Mouse (Mus musculus) erythroblast, adult 5-6 weeks (primary cell): ENCODE measurements around the gene Mlip. TPM values are rescaled to one million over a fixed set of nuclear protein-coding genes. Genes with fewer than 3 reads are reported as not detected.

Experiments
- ATAC-seq: replicated peaks from 2 replicates; pipeline ENCODE4 v1.8.0; 2016; ENCODE audit warnings: moderate number of reproducible peaks, mild to moderate bottlenecking, moderate TSS enrichment, inconsistent platforms; ENCODE audit not compliant: poor library complexity, low FRiP score, severe bottlenecking
- total RNA-seq, 2 experiments: library from RNA; stranded (forward) in 1 of 2; stranded (reverse) in 1 of 2; fragments of 150-400 nt in 1 of 2; fragments of 200-764, 138-1000 nt in 1 of 2; gene quantifications; 2 replicates each; pipeline versions ENCODE4 v1.2.3 to v1.2.4; 2015 to 2017; ENCODE audit warnings: low replicate concordance in 2 of 2

The Mlip gene
- total RNA-seq, 2 experiments from 2014 or later: not detected

DNA sequence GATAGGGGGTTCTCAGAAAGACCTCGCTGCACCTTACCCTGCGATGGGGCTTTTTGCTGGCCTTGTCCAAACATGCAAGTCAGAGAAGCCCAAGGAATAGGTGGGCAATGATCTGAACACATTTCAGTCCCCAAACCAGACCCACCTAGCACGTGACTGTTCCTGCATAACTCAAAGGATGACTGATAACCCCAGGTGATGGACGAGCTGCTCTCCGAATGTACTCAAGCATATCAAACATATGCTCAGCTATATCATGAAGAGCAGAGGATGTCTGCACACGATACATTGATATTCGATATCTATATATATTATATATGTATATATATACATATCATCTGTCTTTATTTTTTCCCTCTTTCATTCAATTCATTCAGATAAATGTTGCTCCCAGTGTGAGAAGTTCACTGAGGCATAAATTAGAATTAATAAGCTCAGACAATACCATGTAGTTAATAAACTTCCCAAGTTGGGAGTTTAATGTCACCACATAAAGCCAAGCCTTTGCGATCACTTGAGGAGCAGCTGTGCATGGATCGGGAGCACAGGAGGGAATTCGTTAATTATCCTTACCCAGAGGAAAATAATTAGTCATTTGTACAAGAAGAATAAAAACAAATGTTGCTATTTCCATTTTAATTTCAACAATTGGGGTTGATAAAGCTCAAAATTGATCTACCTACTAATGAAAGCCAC is 6.7 kb upstream of the Mlip start:
- no peak for ATAC-seq

DNA sequence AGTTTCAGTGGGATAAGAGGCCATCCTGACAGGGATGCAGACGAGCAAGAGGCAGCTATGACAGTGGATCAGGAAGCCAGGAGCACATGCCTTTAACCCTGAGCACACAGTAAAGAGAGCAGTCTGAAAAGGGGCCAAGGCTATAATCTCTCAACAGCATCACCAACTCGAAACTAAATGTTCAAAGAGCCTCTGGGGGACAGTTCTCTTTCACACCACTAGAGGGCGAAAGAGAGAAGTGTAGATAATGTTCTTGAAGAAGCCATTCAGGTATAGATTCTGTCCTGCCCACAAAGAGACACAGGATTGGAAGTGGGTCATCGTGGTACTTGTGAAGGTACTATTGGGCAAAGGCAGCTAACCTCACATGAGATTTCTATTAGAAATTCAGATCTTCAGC is 1.2 kb upstream of the Mlip start:
- ATAC-seq: no peak

DNA sequence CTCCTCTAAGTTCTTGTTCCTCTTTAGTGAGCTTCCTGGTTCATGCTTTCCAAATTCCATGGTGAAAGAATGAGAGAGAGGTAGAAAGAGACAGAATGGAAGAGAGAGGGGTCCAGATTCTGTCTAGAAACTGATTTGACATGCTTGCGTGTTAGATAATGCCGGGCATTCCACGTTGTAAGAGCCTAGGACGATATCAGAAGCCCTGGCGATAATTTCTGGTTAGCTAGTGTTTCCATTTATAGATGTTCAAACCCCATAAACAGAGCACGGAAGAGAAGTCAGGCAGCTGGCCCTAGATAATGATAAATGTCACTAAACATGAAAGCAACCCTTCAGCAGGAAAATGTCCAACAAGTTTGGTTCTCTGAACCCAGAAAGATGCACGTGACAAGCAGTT is 5.1 kb downstream of the Mlip start:
- ATAC-seq: no peak

DNA sequence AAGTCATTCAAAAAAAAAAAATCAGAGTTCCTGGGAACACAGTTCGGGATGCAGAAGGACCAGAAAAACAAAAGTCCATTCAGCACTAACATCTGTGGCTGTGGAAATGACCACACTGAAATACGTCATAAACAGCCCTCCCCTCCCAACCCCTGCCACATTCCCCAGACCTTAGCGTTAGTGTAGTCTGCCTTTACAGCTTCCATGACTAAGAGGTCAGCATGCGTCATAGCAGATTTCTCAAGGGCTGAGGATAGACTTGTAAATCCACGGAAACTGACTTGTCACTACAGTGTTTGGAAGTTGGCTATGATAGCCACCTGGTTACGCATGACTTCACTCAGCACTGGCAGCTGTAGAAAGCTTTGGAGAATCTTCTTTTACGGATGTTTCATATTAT is 8.5 kb downstream of the Mlip start:
- ATAC-seq: no peak

DNA sequence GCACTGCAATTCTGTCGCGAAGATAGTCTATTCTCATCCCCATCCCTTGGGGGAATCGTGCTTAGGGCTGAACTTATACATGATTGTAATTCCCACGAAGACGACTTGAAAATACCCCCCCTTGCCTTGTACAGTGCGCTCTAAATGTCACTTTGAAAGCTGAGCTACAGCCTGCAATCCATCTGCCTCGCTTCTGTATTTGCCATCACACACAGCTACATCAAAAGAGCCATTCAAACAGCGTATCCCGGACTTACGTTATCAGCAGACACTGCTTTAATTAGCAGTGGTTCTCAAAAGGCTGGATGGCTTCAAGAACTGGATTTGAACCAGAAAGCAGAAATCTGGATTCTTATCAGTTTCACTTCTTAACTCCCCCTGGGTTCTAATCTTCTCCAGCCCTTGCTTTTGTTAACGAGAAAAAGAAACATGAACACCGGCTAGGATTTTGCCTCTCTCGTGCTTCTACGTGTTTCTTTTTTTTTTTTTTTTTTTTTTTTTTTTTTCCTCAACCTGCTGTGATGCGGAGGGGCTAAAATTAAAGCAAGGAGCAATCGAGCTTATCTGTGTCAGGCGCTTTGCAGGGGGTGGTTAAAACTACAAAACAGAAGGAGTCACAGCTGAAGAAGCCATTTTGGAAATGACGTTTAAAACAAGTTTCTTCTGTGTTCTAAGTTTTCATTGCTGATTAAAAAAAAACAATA is 12.5 kb downstream of the Mlip start:
- ATAC-seq: no peak

DNA sequence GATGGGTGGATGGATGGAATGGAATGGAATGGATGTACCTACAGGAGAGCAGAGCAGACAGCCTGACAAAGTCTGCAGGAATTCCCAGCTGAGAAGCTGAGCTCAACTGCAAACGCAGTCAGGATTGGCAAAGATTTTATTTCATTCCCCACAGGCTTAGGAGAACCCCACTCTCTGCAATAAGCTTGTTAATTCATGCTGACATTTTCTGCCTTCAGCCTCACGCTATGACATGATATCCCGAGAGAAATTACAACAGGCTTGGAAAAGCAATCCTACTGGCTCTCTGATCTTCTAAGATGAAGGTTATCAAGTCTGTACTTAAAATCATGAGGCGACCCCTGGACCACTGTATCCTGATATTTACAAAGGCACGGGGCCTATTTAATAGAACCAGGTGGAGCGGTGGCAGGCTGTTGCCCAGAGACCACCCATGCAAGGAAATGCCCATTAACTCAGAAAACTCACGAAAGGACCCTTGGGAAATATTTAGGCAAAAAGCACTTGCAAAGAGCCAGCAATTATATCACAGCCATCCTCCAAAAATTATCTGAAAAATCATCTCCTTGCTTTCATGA is 13.1 kb downstream of the Mlip start:
- ATAC-seq: no peak

DNA sequence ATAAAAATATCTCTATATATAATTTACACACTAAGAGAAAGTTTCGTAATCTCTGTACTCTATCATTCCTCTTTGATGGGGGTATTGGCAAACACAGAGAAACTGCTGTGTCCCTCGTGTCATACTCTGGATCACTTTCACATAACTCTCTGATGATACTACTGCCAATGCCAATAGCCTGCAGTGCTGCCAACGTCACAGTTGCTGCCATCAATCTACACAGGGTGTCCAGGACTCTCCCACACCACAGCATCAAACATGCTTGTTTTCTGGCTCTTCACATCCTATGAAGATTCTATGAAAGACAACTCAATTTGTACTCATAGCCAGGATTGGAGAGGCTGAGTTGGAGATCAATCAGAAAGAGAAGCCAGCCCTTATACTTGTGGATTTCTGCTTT is 17.4 kb downstream of the Mlip start:
- ATAC-seq: no peak

DNA sequence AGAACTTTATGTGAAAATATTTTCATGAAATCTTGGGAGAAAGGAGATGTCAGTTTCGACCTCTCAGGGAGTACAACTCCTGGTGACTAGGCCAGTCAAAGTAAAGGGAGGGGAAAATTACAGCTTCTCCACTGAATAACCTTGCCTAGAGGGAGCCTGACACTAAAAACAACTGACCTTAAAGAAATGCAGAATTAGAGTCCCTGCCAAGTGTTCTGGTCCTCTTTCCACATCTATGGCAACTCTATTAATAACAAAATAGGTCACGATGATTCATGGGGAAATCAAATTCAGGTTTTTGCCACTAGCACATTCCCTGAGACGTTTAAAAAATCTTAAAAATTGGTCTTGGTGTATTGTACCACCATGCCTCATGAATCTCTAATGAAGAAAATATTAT is 34.4 kb downstream of the Mlip start:
- no peak for ATAC-seq

DNA sequence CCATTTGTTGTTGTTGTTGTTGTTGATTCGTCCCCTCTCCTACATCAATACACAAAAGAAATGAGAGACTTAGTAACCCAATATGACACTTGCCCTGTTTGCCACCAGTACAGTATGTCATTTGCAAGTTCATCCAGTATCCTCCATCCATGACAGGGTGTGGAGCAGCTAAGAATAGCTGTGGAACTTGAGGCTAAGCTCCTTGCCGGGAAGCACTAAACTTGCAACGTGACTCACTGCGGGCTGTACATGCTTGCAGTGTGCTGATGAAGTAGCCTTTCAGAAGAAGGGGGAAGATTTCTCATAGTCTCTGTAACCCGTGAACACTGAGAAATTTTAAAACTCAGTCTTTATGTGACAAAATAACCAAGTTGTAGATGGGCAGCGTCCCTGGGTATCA is 42.2 kb downstream of the Mlip start:
- no peak for ATAC-seq

DNA sequence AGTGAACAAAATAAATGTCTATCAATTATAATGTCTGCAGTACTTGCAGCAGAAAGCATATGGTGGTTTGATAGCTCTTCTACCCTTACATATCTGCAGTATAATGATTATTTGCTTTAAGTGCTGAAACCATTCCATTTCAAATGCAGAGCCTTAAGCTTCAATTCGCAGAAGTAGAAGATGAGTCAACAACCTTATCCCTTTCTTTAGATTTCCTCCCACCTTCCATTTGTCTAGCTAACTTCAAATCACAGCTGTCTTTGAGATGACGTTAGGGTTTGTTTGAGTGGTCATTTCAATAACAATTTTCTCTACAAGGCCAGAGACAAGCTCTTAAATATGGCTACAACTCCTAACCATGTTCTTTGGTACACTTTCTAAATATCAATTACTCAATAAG is 47.4 kb downstream of the Mlip start:
- ATAC-seq: no peak

DNA sequence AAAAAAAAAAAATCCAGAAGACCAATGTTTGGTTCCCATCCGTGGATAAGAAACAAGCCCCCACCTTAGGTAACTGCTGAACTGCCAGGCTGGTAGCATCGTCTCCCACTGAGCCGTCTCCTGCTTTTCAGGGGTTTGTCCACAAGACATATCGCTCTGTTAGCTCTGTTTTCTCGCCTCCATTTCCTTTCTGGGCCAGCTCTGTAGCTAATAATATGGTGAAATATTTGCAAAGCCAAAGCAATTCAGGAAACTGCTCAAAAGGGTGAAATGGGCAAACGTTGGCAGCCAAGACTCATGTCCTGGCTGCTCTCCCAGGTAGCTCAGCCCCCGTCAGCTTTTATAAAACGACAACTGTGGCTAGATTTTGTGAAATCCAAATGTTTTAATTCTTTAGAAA is 50.4 kb downstream of the Mlip start:
- no peak for ATAC-seq

DNA sequence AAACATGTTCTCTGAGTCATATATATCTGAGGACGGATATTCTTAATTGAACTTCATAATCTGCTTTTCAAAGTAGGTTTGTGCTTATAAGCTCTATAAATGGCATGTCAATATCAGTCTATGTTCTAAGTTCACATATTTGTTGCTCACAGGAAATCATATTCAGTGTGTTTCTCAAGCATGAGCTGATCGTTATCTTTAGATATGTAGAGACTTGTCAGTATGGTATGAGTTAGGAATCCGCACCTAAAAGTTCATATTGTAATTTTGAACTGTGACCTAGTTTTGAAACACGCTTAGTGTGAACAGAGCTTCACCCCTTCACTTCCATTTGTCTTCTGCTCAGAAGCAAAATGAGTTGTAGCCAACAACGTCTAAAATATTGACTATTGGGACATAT is 64.8 kb downstream of the Mlip start:
- ATAC-seq: no peak

DNA sequence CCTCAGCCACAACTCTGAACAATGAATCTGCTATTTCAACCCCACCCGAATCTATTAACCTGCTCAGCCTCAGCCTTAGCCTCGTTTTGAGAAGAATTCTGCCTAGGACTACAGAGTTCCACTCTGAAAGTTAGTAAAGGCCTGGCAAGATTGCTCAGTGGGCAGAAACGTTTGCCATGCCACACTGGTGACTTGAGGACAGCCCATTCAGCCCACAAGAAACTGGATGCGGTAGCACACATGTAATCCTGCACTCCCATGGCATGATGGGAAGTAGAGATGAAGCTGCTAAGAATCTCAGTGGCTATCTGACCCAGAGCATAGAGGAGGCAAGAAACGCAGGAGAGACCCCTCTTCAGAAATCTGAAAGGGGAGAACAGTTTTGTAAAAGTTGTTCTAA is 73.4 kb downstream of the Mlip start:
- ATAC-seq: no peak

DNA sequence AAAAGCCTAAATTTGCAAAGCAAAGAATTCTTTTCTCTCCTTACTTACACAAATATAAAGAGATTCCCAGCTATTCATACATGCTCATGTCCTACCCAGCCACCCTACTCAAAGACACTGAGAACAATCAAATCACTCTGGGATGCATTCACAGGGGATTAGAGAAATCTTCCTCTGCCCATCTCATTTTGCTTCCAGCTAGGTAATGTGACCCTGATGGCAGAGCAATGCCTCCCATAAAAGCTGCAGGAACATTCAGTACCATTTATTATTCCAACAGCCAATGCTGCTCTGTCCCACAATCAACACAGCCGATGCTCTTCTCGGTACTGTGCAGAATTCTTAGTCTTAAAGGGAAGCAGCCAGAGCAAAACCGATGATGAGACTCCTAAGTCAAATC is 74.7 kb downstream of the Mlip start:
- no peak for ATAC-seq

DNA sequence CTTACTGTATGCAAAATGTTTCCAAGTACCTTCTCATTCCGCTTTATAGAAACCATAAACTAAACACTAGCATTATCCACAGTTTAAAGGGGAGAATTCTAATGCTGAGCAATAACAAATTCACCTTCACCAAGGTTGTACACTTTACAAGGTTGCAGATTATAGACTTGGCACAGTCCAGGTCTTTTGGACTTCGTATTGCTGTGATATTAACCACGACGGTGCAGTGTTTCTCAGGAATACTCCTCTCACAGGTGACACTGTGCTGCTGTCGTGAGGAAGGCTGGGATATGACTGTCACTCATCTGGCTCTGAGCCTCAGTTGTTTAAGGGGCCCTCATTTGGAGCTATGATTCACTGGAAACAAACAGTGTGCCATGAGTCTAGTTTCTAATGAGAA is 75.5 kb downstream of the Mlip start:
- ATAC-seq: no peak

DNA sequence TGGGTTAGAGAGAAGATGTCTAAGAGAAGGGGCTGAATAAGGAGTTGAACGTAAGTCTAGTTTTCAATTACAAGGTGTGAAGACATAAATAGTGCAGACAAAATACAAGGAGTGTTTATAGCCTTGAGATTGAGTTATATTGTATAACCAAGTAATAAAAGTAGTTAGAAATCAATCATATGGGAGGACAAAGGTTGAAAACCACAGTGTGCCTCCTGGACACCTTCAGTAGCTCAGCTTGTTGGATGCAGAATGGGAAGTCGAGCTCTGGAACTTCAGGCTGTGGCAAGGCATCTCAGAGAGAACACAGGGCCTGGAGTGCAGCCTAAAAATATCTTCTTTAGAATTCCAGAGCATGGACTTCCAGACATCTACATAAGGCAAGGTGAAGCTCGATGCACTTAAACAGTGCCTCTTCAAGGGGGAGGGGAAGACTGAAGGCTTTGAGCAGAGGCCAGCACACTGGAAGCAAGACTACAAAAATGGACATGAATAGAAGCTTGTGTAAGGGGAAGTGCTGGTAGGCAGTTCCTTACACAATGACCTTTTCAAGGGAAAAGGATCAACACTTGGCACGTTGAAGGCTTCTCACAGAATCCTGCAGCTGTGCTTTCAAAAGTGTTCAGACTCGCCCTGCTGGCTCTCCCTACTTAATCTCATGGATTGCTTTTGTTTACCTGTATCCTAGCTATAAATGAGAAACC is 76.2 kb downstream of the Mlip start:
- no peak for ATAC-seq

DNA sequence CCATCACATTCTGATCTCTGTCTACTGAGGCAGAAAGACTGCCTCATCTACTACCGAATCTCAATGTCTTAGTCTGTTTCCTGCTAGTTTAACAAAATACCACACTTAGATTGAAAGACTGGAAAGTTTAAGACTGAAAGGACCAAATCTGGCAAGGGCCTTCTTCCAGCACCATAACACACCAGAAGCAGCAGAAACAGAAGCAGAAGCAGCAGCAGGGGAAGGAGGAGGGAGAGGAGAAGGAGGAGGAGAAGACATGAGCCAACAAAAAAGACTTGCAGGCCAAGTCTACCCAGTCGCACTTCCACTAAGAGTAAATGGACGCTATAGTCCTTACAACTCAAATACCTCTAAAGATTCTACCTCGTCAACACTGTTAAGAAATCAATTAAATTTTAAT is 80.0 kb downstream of the Mlip start:
- no peak for ATAC-seq

DNA sequence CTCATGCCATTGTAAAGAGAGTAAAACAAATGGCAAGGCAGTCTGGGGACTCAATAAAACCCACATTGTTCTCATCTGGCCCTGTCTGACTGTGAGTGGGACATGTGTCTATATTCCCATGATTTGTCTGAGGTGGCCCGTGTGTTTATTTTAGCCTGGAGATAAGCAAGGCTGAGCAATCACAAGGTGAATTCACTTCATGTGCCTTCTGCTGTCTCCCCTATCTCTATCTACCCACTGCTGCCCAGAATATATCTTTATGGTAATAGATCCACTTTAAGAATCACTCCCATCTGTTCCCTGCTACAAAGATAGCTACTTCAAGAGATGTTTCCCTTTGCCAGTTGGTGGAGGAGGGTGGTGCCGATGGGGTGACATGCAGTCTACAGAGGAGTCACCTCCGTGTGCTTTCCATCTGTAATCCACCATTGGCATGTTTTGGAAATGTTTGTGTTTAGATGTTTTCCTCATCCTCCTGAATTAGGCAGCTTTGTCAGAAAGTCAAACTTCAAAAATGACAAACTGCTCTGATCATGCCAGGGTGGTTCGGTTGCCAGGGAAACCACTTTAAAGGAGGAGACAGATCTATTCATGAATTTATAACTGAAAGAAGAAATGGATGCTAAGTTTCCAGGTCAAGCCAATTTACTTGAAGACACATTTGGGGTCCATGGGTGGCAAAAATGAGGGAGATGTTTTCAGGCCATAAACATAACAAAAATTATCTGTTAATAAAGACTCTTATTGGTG is 87.3 kb downstream of the Mlip start:
- no peak for ATAC-seq

DNA sequence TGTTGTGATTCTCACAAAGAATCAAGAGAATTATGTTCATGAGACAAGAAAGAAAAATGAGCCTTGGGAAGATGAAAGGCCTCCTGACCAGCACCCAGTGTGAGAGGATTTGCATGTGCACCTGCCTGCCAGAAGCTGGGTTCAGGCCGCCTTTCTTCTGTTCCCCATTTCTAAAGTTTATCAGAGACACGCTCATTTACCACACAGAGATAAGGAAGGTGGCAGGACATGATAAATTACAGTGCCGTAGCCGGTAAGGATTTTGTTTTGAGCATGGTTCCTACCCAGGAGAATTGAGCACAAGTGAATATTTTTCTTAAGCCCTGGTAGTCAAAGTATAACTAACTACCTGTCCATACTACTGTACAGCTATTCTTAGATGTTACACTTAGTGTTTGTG is 93.7 kb downstream of the Mlip start:
- no peak for ATAC-seq

DNA sequence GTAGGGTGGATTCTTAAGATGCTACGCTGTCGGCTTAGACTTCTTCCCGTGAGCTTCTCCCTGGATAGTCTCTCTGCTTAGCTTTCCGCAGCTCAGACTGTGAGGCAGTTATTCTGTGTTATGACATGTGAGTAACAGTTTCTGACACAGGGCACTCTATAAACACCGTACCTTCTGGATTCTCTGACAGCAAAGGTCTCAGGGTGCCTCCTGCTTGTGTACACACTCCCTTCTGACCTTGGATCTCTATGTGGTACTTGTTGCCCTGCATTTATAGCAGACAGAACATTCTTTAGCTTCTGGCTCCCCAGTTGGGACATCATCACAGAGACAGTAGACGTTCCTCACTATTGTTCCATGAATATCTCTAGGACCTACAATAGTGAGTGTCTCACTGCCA is 94.5 kb downstream of the Mlip start:
- ATAC-seq: no peak
